Mouse (Mus musculus) erythroblast, embryonic 14.5 days (primary cell): Measurements from ENCODE around the gene Pdgfa. TPM values are rescaled to one million over a fixed set of nuclear protein-coding genes. Genes with fewer than 3 reads are reported as not detected.

Experiments used
- H3K27me3 ChIP-seq: 2 replicates; pipeline ENCODE4 v1.6.1; 2012; ENCODE audit warnings: inconsistent platforms; ENCODE audit not compliant: control insufficient read depth
- H3K36me3 ChIP-seq: 2 replicates; pipeline ENCODE4 v1.6.1; 2012; ENCODE audit warnings: mild to moderate bottlenecking, inconsistent platforms; ENCODE audit not compliant: control insufficient read depth
- H3K4me1 ChIP-seq: 2 replicates; pipeline ENCODE4 v1.6.1; 2012; ENCODE audit warnings: inconsistent platforms; ENCODE audit not compliant: control insufficient read depth
- H3K4me3 ChIP-seq: replicated peaks from 2 replicates; pipeline ENCODE3; 2012; ENCODE audit warnings: moderate library complexity, mild to moderate bottlenecking, inconsistent platforms
- H3K9me3 ChIP-seq: 2 replicates; pipeline ENCODE4 v1.6.1; 2012; ENCODE audit warnings: low read length, inconsistent platforms, mixed read lengths; ENCODE audit not compliant: control insufficient read depth
- GATA1 ChIP-seq: IDR thresholded peaks from 2 replicates; pipeline ENCODE4 v1.6.1; 2012; ENCODE audit warnings: low read length, inconsistent platforms, mixed read lengths
- TAL1 ChIP-seq: IDR thresholded peaks from 3 replicates; pipeline ENCODE4 v1.6.1; 2012; ENCODE audit warnings: low read length, inconsistent platforms, mixed read lengths
- polyA plus RNA-seq: library from polyadenylated mRNA; stranded (reverse); fragments of >175 nt; gene quantifications from 2 replicates; pipeline ENCODE4 v1.2.3, GENCODE M21; 2012

Gene Pdgfa
- polyA plus RNA-seq, 1 experiment, result 0.02 TPM

DNA sequence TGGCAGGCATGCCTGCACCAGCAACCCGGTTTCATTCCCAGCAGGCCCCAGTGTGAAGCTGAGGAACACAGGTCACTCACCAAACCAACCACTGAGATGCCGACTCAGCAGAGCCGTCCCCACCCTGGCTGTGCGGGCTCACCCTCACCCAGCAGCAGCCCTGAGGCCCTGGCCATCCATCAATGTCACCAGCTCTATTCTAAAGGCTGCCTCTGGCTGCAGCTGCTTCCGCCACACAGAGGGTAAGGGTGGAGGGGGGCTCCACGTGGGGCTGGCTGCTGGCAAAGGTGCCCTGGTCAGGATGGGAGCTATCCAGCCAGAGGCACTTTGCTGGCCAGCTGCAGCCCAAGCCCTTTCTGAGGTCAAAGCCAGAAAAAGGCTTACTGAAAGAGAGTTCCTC, 62.6 kb downstream of the Pdgfa start:
- no peaks in the 10 kb centered on the region for H3K4me1 ChIP-seq
- peaks cover 7% of the 10 kb centered on the region; the same call in 1 of the 2 replicates for H3K27me3 ChIP-seq
- no peak for TF ChIP-seq GATA1
- TF ChIP-seq TAL1, result no peak
- no peaks in the 10 kb centered on the region for H3K9me3 ChIP-seq
- no peaks in the 10 kb centered on the region for H3K36me3 ChIP-seq
- no peak overlapping the region for H3K4me3 ChIP-seq

DNA sequence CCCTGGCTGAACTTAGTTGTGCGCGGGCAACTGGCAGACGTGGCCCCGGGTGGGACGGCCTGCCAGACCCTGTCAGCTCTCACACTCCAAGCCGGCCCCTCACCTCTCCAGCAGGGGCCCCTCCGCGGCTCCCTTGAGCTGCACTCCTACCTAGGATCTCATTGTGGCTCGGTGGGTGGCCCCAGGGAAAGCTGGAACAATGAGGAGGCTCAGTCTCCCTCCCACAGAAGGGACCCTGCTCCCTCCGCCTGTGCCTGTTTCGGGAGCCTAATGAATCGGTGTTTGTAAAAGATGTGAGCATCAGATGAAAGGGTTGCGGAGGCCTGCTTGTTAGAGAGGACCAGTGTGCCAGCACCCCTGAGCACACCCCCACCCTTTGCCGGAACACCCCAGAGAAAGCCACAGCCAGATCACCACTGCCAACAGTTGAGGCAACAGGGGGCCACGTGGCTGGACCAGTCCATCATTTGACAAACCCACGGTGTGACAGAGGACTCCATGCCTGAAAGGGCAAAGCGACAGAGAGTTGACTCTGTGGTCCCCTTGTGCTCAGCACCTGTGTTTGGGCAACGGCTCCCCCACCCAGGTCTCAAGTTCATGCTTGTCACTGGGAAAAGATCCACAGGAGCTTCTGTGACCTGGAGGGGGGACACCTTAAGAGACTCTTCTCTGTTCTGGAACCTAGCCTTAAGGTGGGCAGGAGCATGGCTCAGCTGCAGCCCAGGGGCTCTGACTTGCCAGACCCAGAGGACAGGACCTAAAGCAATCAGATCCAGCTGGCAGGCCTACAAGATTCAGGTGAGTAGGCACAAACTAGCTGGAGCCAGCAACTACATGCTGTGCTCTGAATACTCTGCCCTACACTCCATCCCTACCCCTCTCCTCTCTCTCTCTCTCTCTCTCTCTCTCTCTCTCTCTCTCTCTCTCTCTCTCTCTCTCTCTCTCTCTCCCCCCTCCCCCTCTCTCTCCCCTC, 64.4 kb downstream of the Pdgfa start:
- no peaks in the 10 kb centered on the region for H3K36me3 ChIP-seq
- no peak overlapping the region for H3K4me3 ChIP-seq
- no peak for TF ChIP-seq GATA1
- TF ChIP-seq TAL1, result no peak
- H3K9me3 ChIP-seq, result no peaks in the 10 kb centered on the region
- no peaks in the 10 kb centered on the region for H3K4me1 ChIP-seq
- peaks cover 7% of the 10 kb centered on the region; the same call in 1 of the 2 replicates for H3K27me3 ChIP-seq

DNA sequence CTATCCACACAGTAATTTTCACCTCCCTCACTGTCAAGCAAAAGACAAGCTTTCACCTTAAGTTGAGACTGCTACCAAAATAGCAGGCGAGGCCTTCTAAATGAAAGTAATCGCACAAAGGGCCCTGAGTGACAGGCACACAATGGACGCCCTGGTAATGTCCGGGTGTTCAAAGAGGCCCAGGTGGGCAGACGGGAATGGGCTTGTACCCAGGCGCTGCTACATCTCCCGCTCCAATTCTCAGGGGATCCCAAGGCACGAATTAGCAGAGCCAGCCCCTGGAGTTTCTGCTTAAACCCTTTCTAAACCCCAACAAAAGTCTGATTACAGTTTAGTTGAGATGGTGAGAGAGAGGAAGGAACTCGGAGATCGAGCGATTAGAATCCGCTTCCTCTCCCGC, 65.3 kb downstream of the Pdgfa start:
- no peak overlapping the region for H3K4me3 ChIP-seq
- no peaks in the 10 kb centered on the region for H3K4me1 ChIP-seq
- H3K36me3 ChIP-seq, result no peaks in the 10 kb centered on the region
- no peak for TF ChIP-seq TAL1
- no peak for TF ChIP-seq GATA1
- no peaks in the 10 kb centered on the region for H3K9me3 ChIP-seq
- H3K27me3 ChIP-seq, result peaks cover 7% of the 10 kb centered on the region; the same call in 1 of the 2 replicates

DNA sequence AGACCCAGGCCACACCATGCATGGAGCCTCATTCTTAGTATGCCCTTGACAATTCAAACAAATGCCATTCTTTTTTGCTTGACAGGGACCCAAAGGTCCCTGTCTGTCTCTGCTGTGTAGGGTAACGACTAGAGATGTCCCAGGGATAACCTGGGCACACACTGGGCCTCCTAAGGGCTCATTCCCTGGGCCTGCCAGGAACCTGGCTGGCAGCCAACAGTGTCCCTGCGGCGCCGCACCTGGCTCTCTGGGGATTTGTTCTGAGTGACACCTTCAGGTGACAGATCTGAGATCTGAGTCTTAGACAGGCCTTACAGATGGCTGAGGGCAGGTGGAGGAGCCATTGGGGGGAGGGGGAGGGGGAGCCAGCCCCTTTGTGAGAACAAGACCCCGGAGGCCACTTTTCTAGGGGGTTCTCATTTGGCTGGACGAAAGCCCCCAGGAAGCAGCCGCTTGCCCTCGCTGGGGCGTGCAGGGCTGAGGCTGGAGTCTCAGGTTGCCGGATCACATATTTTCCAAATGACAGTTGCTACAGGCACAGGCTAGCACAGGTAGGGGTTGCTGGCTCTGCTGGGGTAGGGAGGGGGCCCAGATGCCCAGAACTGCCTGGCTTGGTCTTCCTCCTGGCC, 67.2 kb downstream of the Pdgfa start:
- no peaks in the 10 kb centered on the region for H3K9me3 ChIP-seq
- H3K4me1 ChIP-seq, result no peaks in the 10 kb centered on the region
- peaks cover 7% of the 10 kb centered on the region; the same call in 1 of the 2 replicates for H3K27me3 ChIP-seq
- TF ChIP-seq TAL1, result no peak
- no peak for TF ChIP-seq GATA1
- H3K4me3 ChIP-seq, result no peak overlapping the region
- no peaks in the 10 kb centered on the region for H3K36me3 ChIP-seq

Other genes starting within 250 kb of the Pdgfa start
- 0.04 and 0.08 TPM in 2 replicates for gene Fam20c, start 242.9 kb downstream of the Pdgfa start, polyA plus RNA-seq
- not detected in 2 replicates for gene Gm5294, start 177.3 kb downstream of the Pdgfa start, polyA plus RNA-seq
- gene Prkar1b, start 152.6 kb upstream of the Pdgfa start, polyA plus RNA-seq, result 0.01 TPM in 1 of 2 replicates, not detected in the other
- 3.2 and 3.8 TPM in 2 replicates for gene Dnaaf5, start 152.9 kb upstream of the Pdgfa start, polyA plus RNA-seq
- gene Sun1, start 203.3 kb upstream of the Pdgfa start, polyA plus RNA-seq, result 0.91 and 1.2 TPM in 2 replicates